Mouse (Mus musculus) spleen, adult 2 months (tissue): ENCODE data around the gene Dnase2b.

Experiments
- CTCF ChIP-seq: fragments of 200-500 bp; IDR thresholded peaks from 2 replicates; pipeline ENCODE4 v1.5.1; 2011; ENCODE audit warnings: mild to moderate bottlenecking, inconsistent platforms; ENCODE audit not compliant: insufficient read depth, insufficient read length, insufficient replicate concordance; ENCODE audit errors: extremely low read depth
- POLR2A ChIP-seq: fragments of 200-500 bp; IDR thresholded peaks from 2 replicates; pipeline ENCODE4 v1.6.1; 2011; ENCODE audit warnings: low read depth, low read length, inconsistent platforms

- TF ChIP-seq CTCF (no peak), POLR2A (no peak)
These were observed 34.0 kb upstream of the Dnase2b start for GRCm38 (mm10) chr3:146649311-146649894.
